Mouse (Mus musculus) left cerebral cortex, postnatal 36 days (tissue): Measurements from ENCODE around the gene Foxd3. TPM values are rescaled to one million over a fixed set of nuclear protein-coding genes. Genes with fewer than 3 reads are reported as not detected.
"Not testable (repeated sequence)": the region's sequence is repeated elsewhere in the genome, so short reads cannot be mapped to it uniquely, and the experiment has no call there.

Experiments used
- DNase-seq, 2 experiments: peaks; one replicate each; pipeline ENCODE4 v3.0.0; 2021 to 2022; ENCODE audit warnings: low spot score in 2 of 2, mixed read lengths in 1 of 2
- intact Hi-C: fragments of 180-260 bp; cut with DNase I; formaldehyde crosslinking; loops from one replicate; pipeline ENCODE4 v1.15.1; 2025
- total RNA-seq, 2 experiments: library from RNA; stranded (reverse); gene quantifications; 2 replicates each; pipeline ENCODE4 v1.2.3; 2021

Foxd3 gene
- not detected for total RNA-seq

- no peak for DNase-seq
- intact Hi-C loops: loop anchor here (5.0 kb wide), 1 partner anchor 84 kb away; no protein-coding TSS in a partner anchor
Measured at GRCm38 (mm10) chr4:99655937-99656604, at the start of gene Foxd3. Gene Foxd3, plus strand, starts transcription at chr4:99656299.

- no peak for DNase-seq
- intact Hi-C loops: no loop called here
Measured at GRCm38 (mm10) chr4:99612156-99612555, 43.9 kb upstream of the Foxd3 start.

GRCm38 (mm10) chr4:99612609-99613350 lies 43.3 kb upstream of the Foxd3 start:
- DNase-seq: no peak
- intact Hi-C loops: no loop called here

DNA sequence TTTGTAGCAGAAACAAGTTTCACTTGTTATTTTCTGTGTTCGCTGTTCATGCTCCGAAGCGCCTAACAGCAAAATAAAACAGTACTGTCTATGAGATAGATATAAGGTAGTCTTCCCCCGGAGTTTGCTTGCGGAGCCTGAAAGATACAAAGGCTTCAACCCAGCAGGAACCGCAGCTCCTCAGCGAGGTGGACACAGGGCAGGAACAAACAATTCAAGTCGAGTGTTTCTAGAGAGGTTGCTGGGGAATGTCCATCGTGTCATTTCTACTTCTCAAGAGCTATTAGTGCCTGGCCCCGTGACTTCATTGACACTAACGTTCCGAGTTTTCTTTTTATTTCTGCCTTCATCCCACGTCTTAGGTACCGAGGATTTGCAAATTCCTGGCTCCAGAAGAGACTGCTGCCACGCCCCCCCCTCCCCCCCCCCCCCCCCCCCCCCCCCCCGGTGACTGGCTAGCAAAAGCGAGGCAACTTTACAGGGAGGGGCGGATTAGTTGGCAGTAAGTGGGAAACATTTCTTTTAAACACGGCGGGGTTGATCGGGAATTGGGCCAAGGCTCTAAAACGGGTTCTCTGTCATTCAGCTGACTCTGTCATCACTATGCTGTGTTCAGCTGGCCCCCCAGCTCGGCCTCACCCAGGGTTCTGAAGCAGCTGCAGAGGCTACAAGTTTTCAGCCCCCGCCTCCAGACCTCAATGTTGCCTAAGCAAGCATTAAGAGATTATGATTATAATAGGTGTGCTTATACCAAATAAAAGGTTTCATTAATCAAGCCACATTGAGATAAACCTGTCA lies 29.9 kb upstream of the Foxd3 start:
- DNase-seq: no peak
- intact Hi-C loops: no loop called here

- no peak for DNase-seq
- intact Hi-C loops: no loop called here
Measured at GRCm38 (mm10) chr4:99627057-99627456, 29.0 kb upstream of the Foxd3 start.

- no peak for DNase-seq
- intact Hi-C loops: no loop called here
Measured at GRCm38 (mm10) chr4:99636038-99636437, 20.1 kb upstream of the Foxd3 start.

DNA sequence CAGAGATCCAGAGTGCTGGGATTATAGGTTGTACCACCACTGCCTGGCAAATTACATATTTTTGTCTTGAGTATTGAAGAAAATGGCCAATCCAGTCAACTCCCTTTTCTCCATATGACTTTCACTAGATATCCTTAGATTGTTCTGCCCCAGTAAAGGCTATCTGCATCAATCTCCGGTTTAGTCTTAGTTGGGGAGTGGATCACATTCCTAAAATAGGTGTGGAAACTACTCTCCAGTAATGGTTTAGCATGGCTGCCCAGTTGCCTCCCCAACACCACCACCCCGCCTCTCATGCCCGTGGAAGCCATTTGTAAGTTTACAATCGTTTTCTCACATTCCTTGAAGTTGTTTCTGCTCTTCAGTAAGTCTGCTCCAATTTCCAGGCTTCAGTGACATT lies 19.4 kb upstream of the Foxd3 start:
- DNase-seq: no peak
- intact Hi-C loops: no loop called here

- DNase-seq, intact Hi-C loops: not testable (repeated sequence)
Measured at GRCm38 (mm10) chr4:99640619-99641018, 15.5 kb upstream of the Foxd3 start.

- intact Hi-C loops: no loop called here
- DNase-seq: no peak
Measured at GRCm38 (mm10) chr4:99641920-99642319, 14.2 kb upstream of the Foxd3 start.

GRCm38 (mm10) chr4:99645560-99645959 lies 10.5 kb upstream of the Foxd3 start:
- intact Hi-C loops: no loop called here

GRCm38 (mm10) chr4:99650088-99650944 lies 5.8 kb upstream of the Foxd3 start:
- DNase-seq: no peak
- intact Hi-C loops: no loop called here

More at GRCm38 (mm10) chr4:99645560-99645959, 10.5 kb upstream of the Foxd3 start:
- DNase-seq: no peak

- intact Hi-C loops: no loop called here
- DNase-seq: peak in 1 of 2 experiments; percentile 18
Measured at GRCm38 (mm10) chr4:99650945-99651690, 5.0 kb upstream of the Foxd3 start.

DNA sequence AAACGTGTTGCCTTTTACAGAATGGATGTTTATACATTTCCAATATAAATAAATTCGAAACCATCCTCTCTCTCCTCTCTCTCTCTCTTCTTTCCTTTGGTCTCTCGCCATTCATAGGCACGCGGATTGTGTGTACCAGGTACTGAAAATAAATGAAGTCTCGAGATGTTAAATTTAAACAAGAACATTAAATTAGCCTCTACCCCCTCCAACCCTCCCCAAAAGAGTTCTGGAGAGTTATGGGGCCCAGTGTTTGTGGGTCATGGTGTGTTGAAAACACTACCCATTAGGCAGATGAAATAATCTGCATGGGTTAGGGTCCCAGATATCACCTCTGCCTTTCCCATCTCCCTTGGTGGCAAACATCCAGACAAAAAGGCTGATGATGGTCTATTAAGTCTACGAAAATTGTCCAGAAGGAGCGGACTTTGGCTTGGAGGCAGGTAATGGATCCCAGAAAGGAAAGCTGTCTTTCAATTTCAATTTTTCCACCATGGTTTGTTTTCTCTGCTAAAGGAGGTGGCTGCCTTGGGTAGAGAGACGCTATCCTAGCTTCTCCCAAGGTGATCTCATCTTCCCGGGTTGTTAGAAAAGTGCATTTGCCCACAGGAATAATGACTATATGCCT lies 4.2 kb upstream of the Foxd3 start:
- DNase-seq: no peak
- intact Hi-C loops: no loop called here

GRCm38 (mm10) chr4:99652576-99653210 lies 3.4 kb upstream of the Foxd3 start:
- no peak for DNase-seq
- intact Hi-C loops: no loop called here

DNA sequence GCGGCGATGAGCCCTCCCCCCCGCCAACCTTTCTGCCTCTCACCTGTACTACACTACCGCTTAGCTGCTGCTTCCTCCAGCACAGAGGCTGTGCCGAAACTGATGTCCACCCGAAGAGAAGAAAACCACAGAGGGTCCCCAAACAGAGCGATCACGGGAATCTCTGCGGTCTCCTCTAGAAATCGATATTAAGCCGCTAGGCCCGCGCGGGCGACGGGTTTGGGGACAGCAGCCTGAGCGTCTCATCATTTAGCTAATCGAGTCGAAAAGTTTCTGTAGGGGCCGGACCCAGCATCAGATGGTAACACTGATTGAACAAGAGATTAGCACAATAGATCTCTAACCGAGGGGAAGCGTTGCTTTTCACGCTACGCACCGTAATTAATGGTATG lies 2.9 kb upstream of the Foxd3 start:
- DNase-seq: no peak
- intact Hi-C loops: no loop called here

GRCm38 (mm10) chr4:99653608-99654221 lies 2.4 kb upstream of the Foxd3 start:
- intact Hi-C loops: no loop called here

DNA sequence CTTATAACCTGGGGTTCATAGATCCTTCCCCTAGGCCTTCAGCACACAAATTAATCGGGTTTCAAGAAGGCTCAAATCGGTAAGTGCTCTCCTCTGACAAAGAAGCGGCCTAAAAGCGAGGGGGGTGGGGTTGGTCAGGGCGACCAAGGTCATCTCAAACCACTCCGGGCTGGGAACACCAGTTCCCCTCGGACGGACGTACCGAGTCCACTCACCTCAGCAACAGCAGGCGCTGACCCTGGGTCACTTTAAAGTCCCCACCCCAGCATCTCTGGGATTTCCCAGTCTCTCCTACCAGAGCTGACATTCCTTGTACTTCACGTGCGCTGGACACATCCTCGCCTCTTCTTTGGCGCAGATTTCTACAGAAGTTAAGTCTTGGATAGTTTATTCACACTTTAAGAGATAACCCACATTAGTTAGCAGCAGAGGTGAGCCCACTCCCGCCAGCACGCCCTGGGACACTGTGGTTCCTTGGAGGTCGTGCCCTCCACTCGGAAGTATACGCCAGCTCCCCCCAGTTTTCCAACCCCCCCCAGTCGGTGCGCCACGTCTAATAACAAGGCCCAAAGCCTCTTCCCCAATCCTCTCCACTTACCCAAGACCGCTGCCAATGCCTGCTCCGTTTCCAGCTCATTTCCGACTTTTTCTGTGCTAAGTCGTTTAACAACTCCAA lies 1.3 kb upstream of the Foxd3 start:
- intact Hi-C loops: loop anchor here (5.0 kb wide), 1 partner anchor 82 kb away; no protein-coding TSS in a partner anchor
- no peak for DNase-seq

More at GRCm38 (mm10) chr4:99653608-99654221, 2.4 kb upstream of the Foxd3 start:
- no peak for DNase-seq
